Mouse (Mus musculus) limb, embryonic 15.5 days (tissue): ENCODE measurements around the gene Rfk. TPM values are rescaled to one million over a fixed set of nuclear protein-coding genes. Genes with fewer than 3 reads are reported as not detected.

Experiments used
- ATAC-seq: fragments of 200-750 bp; cut with Nextera tagmentation; 2 replicates; pipeline ENCODE4 v1.8.0; 2017; ENCODE audit warnings: low read depth, moderate TSS enrichment; ENCODE audit not compliant: insufficient number of reproducible peaks, low FRiP score, low TSS enrichment
- H3K27ac ChIP-seq: fragments of 300-500 bp; sonication (generic); 2 replicates; pipeline ENCODE4 v1.5.1; 2015; ENCODE audit warnings: moderate library complexity, mild to moderate bottlenecking, inconsistent platforms
- H3K27me3 ChIP-seq: fragments of 300-500 bp; sonication (generic); 2 replicates; pipeline ENCODE4 v1.6.1; 2015; ENCODE audit warnings: inconsistent platforms
- H3K36me3 ChIP-seq: fragments of 300-500 bp; sonication (generic); 2 replicates; pipeline ENCODE4 v1.6.1; 2015; ENCODE audit warnings: inconsistent platforms
- H3K4me1 ChIP-seq: fragments of 300-500 bp; sonication (generic); 2 replicates; pipeline ENCODE4 v1.6.1; 2015; ENCODE audit warnings: inconsistent platforms
- H3K4me2 ChIP-seq: fragments of 300-500 bp; sonication (generic); 2 replicates; pipeline ENCODE4 v1.6.1; 2015; ENCODE audit warnings: mild to moderate bottlenecking, inconsistent platforms
- H3K4me3 ChIP-seq: fragments of 300-500 bp; sonication (generic); 2 replicates; pipeline ENCODE4 v1.5.1; 2015; ENCODE audit warnings: mild to moderate bottlenecking, inconsistent platforms
- H3K9ac ChIP-seq: fragments of 300-500 bp; sonication (generic); 2 replicates; pipeline ENCODE4 v1.6.1; 2015; ENCODE audit warnings: inconsistent platforms
- H3K9me3 ChIP-seq: fragments of 300-500 bp; sonication (generic); 2 replicates; pipeline ENCODE4 v1.6.1; 2016; ENCODE audit warnings: inconsistent platforms
- WGBS: fragments of 180-500 bp; shearing (Covaris S2); methylation state at CpG from one replicate; pipeline ENCODE4 v1.1.7; 2015; 5-methylcytosine and 5-hydroxymethylcytosine counted together
- polyA plus RNA-seq: library from polyadenylated mRNA; unstranded; fragments of >200 nt; fragmentation: Nextera tagmentation; extraction: Ambion mirVana; gene quantifications from 2 replicates; pipeline ENCODE4 v1.2.1, GENCODE M21; 2015

Rfk gene
- polyA plus RNA-seq, 1 experiment from 2014 or later, result 53.7 TPM

DNA sequence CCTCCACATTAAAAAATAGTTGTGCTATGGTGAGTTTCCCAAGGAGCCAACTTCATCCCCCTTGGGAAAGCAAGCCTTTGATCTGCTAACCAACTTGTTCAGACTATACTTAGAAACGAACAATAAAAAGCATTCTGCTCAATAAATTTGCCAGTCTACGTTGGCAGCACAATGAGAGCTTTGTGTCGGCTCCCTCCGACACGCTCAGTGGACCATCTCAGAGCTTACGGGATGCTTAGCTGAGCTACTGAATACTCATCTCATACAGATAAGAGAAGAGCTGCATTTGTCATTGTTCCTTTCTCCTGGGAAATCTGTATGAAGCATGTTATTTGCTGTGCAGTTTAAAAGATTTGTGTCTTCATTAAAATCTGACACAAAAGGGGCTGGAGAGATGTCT lies 7.4 kb upstream of the Rfk start:
- ATAC-seq, result no peak
- Histone ChIP-seq H3K4me1 (no peaks in the 10 kb centered on the region), H3K27ac (no peak overlapping the region), H3K9ac (no peak overlapping the region), H3K9me3 (no peaks in the 10 kb centered on the region), H3K27me3 (no peaks in the 10 kb centered on the region), H3K4me2 (no peak overlapping the region), H3K36me3 (no peaks in the 10 kb centered on the region), H3K4me3 (no peak overlapping the region)
- 57% methylated on average over 6 of the region's 6 CpGs for WGBS

DNA sequence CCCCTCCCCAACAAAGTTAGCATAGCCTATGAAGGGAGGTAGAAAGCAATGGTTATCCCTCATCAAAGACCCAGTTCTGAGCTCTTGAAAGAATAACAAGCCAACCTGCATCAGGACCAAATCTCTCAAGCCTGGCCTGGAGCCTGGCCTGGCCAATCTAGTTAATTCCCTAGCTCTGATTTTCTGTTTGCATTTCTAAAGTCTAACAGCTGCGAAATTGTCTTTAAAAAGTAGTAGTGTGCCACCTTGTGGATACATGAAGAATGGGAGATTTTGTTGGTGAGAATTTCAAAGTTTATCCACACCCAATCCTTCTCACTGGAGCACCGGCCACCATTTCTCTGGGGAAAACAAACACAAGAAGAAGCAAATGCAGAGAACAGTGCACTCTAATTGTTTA lies 5.4 kb upstream of the Rfk start:
- H3K4me3 ChIP-seq, result no peak overlapping the region
- no peaks in the 10 kb centered on the region for H3K36me3 ChIP-seq
- H3K9me3 ChIP-seq, result no peaks in the 10 kb centered on the region
- H3K4me2 ChIP-seq, result no peak overlapping the region
- no peak overlapping the region for H3K27ac ChIP-seq
- no peak for ATAC-seq
- no peak overlapping the region for H3K9ac ChIP-seq
- WGBS, result 15% methylated on average over 2 of the region's 2 CpGs
- no peaks in the 10 kb centered on the region for H3K27me3 ChIP-seq
- H3K4me1 ChIP-seq, result no peaks in the 10 kb centered on the region

DNA sequence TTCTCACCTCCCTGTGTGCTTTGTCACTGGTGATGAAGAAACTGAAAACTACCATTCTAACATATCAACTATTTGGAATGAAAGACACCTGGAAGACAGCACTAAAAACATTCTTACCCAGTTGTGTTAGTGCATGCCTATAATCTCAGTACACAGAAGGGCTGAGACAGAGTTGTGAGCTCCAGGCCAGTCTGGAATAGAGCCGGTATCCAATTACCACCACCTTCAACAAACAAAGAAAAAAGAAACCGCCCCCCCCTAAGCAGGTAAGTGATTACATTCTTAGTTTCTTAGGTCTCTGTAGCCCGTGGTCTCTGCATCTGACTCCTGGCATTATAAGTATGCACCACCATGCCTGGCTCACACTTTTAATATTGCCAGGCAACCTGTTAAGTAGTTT lies 977 bp upstream of the Rfk start:
- no peaks in the 10 kb centered on the region for H3K9me3 ChIP-seq
- H3K36me3 ChIP-seq, result peaks cover 13% of the 10 kb centered on the region
- no peak overlapping the region for H3K27ac ChIP-seq
- H3K4me2 ChIP-seq, result peak overlapping the region; percentile 55
- 0 out of 2 replicates have a peak overlapping the region, but pooled peaks have one; percentile 90 for H3K4me3 ChIP-seq
- H3K9ac ChIP-seq, result no peak overlapping the region
- WGBS, result 7% methylated on average over 3 of the region's 3 CpGs
- H3K4me1 ChIP-seq, result peaks cover 3% of the 10 kb centered on the region; the same call in 1 of the 2 replicates
- ATAC-seq, result no peak
- no peaks in the 10 kb centered on the region for H3K27me3 ChIP-seq

DNA sequence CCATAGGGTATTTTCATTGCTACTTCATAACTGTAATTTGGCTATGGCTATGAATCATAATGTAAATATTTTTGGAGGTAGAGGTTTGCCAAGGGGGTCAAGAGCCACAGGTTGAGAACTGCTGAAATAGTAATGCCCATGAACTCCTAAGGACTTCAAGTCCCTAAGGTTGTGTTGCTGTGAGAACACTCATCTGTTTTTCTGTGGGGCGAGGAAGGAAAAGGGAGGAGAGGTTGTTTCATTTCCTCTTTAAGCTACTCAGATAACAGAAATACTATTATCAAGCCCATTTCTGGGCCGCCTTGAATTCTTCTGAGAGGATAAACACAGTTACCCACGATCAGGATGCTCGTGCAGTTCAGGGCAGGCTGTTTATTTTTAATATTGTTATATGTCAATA lies 3.0 kb downstream of the Rfk start:
- Histone ChIP-seq H3K27ac (no peak overlapping the region), H3K9ac (no peak overlapping the region)
- 86% methylated on average over 4 of the region's 4 CpGs for WGBS

DNA sequence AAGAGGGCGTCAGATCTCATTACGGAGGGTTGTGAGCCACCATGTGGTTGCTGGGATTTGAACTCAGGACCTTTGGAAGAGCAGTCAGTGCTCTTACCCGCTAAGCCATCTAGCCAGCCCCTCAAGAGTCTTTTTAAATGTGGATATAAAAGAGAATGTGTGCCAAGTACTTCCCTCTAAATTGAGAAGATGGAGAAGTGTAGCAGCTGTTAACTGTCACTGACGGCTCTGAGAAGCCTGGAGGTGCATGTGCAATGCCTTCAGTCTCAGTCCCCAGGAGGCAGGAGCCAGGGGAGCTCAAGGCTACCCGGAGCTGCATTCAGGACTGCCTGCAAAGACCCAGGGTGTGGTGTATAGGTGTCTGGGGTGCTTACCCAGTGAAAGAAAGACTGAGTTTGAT lies 4.1 kb downstream of the Rfk start:
- no peak overlapping the region for H3K9ac ChIP-seq
- no peak overlapping the region for H3K27ac ChIP-seq
- no peaks in the 10 kb centered on the region for H3K9me3 ChIP-seq
- ATAC-seq, result no peak
- no peak overlapping the region for H3K4me2 ChIP-seq
- H3K27me3 ChIP-seq, result no peaks in the 10 kb centered on the region
- H3K36me3 ChIP-seq, result peaks cover 36% of the 10 kb centered on the region
- no peak overlapping the region for H3K4me3 ChIP-seq
- H3K4me1 ChIP-seq, result peaks cover 3% of the 10 kb centered on the region; the same call in 1 of the 2 replicates
- WGBS, result 80% methylated on average over 5 of the region's 5 CpGs

More for the DNA sequence above, 3.0 kb downstream of the Rfk start:
- Histone ChIP-seq H3K4me3 (no peak overlapping the region), H3K9me3 (no peaks in the 10 kb centered on the region), H3K4me1 (peaks cover 3% of the 10 kb centered on the region; the same call in 1 of the 2 replicates), H3K36me3 (peaks cover 36% of the 10 kb centered on the region), H3K27me3 (no peaks in the 10 kb centered on the region), H3K4me2 (no peak overlapping the region)
- no peak for ATAC-seq

DNA sequence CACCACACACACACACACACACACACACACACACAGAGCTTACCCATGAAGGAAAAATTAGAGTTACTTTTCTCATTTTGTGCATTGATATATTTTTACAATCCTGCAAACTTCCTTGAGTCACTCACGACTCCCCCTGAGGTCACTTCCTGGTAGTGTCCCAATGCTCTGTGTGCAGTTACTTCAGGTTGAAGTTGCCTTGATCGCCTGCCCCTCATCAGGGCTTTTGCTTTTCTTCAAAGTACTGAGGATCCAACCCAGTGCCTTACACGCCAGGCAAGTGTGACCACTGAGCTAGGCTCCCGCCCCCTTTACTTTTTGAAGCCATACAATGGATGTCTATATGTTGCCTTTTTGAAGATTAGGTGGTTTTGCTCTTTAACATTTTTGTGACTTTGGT lies 6.1 kb downstream of the Rfk start:
- H3K4me2 ChIP-seq, result no peak overlapping the region
- no peak for ATAC-seq
- no peak overlapping the region for H3K4me3 ChIP-seq
- no peak overlapping the region for H3K27ac ChIP-seq
- peaks cover 36% of the 10 kb centered on the region for H3K36me3 ChIP-seq
- H3K9ac ChIP-seq, result no peak overlapping the region
- WGBS, result 92% methylated on average over 4 of the region's 4 CpGs
- no peaks in the 10 kb centered on the region for H3K9me3 ChIP-seq
- no peaks in the 10 kb centered on the region for H3K27me3 ChIP-seq
- 0 out of 2 replicates have a peak, but pooled peaks cover 3% of the 10 kb centered on the region for H3K4me1 ChIP-seq

DNA sequence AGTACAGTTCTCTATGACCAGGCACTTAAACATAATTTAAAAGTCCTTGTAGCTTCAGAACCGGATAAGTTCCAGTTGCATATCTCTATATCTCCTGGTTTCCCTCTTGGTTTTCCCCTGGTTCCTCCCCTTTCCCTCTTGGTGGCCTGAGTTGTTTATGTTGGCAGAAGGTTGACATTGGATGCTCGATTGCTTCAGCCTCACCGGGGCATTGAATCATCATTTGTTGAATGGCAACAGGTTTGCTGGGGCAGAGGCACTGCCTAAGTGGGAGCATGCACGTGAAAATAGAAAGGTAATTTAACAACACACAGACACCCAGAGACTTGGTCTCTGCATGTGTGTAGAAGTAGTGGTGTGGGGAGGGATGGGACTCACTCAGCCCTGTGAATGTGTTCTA lies 6.7 kb downstream of the Rfk start:
- Histone ChIP-seq H3K9me3 (no peaks in the 10 kb centered on the region), H3K4me1 (no peaks in the 10 kb centered on the region), H3K9ac (no peak overlapping the region), H3K4me3 (no peak overlapping the region), H3K27ac (no peak overlapping the region), H3K27me3 (no peaks in the 10 kb centered on the region), H3K4me2 (no peak overlapping the region), H3K36me3 (peaks cover 36% of the 10 kb centered on the region)
- ATAC-seq, result no peak
- WGBS, result 82% methylated on average over 4 of the region's 4 CpGs

DNA sequence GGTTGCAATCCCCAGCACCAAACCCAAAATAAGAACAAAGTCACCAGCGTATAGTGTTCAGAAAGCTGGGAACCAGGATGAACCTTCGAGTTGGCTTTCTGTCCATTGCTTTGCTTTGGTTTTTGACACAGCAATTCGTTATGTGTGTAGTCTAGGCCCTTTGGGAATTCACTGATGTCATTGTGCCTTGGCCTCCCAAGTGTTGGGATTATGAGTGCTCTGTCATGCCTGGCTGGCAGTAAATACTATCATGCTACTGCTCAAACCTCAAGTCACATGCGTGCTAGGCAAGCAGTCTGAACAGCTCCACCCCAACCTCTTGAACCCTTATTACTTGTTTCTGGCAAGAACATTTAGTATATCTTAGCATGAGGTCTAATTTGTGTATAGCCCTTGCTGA lies 9.3 kb downstream of the Rfk start:
- Histone ChIP-seq H3K9ac (no peak overlapping the region), H3K4me1 (no peaks in the 10 kb centered on the region), H3K27me3 (no peaks in the 10 kb centered on the region), H3K4me3 (no peak overlapping the region), H3K36me3 (peaks cover 20% of the 10 kb centered on the region), H3K4me2 (no peak overlapping the region), H3K9me3 (no peaks in the 10 kb centered on the region), H3K27ac (no peak overlapping the region)
- no peak for ATAC-seq
- 87% methylated on average over 4 of the region's 4 CpGs for WGBS

DNA sequence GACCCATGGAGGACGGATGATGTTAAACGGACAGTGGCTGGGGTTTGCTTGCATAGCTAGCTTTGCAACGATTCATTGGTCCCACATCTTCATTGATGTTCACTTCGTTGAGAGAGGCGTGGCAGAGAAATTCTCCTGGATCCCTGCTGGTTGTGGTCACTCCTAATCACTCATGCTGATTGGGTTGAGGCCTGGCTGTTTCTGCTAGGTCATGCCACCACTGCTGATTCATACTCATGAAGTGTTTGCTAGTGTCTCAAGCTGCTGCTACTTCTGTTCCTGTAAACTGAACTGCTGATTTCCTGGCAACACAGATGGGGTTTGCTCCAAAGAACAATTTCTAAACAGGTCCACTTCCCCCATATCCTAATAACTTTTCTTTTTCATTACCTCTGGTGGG lies 13.0 kb downstream of the Rfk start:
- no peaks in the 10 kb centered on the region for H3K27me3 ChIP-seq
- no peak overlapping the region for H3K9ac ChIP-seq
- 89% methylated on average over 5 of the region's 5 CpGs for whole genome bisulfite sequencing
- H3K36me3 ChIP-seq, result no peaks in the 10 kb centered on the region
- H3K4me2 ChIP-seq, result no peak overlapping the region
- H3K4me1 ChIP-seq, result no peaks in the 10 kb centered on the region
- H3K9me3 ChIP-seq, result no peaks in the 10 kb centered on the region
- no peak overlapping the region for H3K27ac ChIP-seq
- no peak for ATAC-seq
- H3K4me3 ChIP-seq, result no peak overlapping the region

DNA sequence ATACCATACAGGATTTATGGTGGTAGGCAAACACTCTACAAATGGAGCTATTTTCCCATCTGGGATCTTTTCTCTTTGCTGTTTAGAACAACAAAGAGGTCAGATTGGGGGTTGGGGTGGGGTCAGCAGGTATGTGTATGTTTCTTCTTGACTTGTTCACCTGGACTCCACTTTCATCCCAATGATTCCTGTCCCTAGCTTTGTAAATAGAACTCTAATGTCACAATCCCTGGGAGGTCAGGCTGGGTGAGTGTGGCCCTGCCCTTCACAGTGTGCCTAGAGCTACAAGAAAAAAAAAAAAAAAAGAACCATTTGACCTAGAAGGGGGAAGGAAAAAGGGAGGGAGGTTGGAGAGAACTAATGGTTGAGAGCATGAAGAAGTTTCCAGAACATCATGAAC lies 14.7 kb downstream of the Rfk start:
- H3K36me3 ChIP-seq, result no peaks in the 10 kb centered on the region
- no peaks in the 10 kb centered on the region for H3K9me3 ChIP-seq
- H3K4me1 ChIP-seq, result no peaks in the 10 kb centered on the region
- no peak overlapping the region for H3K27ac ChIP-seq
- no peak overlapping the region for H3K9ac ChIP-seq
- ATAC-seq, result no peak
- no peak overlapping the region for H3K4me2 ChIP-seq
- no peak overlapping the region for H3K4me3 ChIP-seq
- H3K27me3 ChIP-seq, result no peaks in the 10 kb centered on the region

DNA sequence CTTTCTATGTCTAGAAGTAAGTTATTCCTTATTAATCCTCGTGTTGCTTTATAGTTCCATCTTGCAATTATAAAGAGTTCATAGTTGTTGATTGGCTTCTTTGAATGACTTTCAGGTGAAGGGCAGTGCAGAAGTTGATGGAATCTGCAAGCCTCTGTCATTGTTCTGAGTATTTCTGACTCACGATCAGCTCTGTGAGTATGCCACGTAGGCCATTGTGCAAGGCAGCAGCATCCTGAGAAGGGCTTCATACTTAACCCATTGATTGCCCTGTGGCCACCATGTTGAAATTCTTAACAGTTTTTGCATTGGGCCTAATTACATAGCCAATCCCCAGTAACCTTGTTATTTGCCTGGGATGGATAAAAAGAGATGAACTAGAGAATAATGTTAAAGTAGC lies 15.5 kb downstream of the Rfk start:
- no peaks in the 10 kb centered on the region for H3K36me3 ChIP-seq
- H3K4me3 ChIP-seq, result no peak overlapping the region
- ATAC-seq, result no peak
- H3K27me3 ChIP-seq, result no peaks in the 10 kb centered on the region
- H3K27ac ChIP-seq, result no peak overlapping the region
- no peak overlapping the region for H3K4me2 ChIP-seq
- WGBS, result 69% methylated on average over 3 of the region's 3 CpGs
- H3K4me1 ChIP-seq, result no peaks in the 10 kb centered on the region
- no peak overlapping the region for H3K9ac ChIP-seq
- no peaks in the 10 kb centered on the region for H3K9me3 ChIP-seq

DNA sequence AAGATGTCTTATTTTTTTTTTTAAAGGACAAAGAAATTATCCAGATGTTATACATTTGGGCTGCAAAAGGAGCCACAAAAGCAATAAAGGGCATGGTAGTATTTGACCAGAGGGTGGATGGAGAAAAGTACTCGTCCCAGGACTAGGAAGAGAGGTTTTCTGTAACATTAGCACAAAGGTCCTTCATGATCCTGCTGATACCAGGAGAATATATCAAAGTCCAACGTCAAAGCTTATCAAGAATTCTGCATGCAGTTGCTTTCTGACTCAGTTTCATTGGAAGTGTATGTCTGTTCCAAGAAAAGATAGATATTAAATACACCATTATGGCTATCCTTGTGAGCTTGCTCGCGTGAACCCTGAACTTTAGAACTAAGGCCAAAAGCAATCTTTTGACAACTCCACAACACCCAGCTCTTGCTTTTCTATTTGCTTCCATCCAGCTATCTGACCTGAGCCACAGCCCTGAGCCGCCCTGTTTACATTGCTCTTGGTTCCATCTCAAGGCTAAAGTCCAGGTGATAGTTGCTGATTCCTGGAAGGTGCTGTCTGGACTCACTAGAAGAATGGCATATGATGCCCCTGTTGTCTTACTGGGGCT lies 16.7 kb downstream of the Rfk start:
- no peak for ATAC-seq
- H3K4me1 ChIP-seq, result no peaks in the 10 kb centered on the region
- 85% methylated on average over 5 of the region's 5 CpGs for WGBS

DNA sequence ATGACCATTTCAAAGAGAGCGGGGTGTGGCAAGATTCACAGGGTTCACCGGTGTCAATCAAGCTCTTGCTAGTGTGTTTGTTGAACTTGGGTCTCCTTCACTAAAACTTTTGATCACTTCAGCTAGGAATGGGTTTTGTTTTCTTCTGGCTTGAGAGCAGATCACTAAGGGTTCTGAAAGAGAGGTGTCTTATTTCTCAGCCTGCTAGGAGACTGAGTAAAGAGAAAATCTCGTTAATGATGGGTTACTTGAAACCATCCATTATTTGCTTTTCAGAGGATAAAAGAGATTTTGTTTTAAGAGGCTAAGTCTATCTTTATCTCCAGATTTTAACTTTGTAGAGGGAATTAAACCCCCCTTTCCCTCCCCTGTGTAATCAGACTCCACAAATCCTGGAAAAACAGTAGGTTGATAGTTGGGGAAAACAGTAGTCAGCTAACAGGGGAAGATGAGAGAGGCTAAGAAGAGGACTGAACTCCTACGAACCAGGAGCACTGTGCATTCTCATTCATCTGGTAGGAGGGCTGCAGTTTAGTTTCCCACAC lies 19.1 kb downstream of the Rfk start:
- no peaks in the 10 kb centered on the region for H3K27me3 ChIP-seq
- H3K36me3 ChIP-seq, result no peaks in the 10 kb centered on the region
- H3K9me3 ChIP-seq, result no peaks in the 10 kb centered on the region
- H3K27ac ChIP-seq, result no peak overlapping the region
- H3K9ac ChIP-seq, result no peak overlapping the region
- H3K4me3 ChIP-seq, result no peak overlapping the region
- no peaks in the 10 kb centered on the region for H3K4me1 ChIP-seq
- no peak for ATAC-seq
- WGBS, result 59% methylated on average over 4 of the region's 4 CpGs
- no peak overlapping the region for H3K4me2 ChIP-seq

More for the DNA sequence above, 16.7 kb downstream of the Rfk start:
- H3K9me3 ChIP-seq, result no peaks in the 10 kb centered on the region
- no peak overlapping the region for H3K9ac ChIP-seq
- H3K27ac ChIP-seq, result no peak overlapping the region
- no peak overlapping the region for H3K4me3 ChIP-seq
- H3K4me2 ChIP-seq, result no peak overlapping the region
- no peaks in the 10 kb centered on the region for H3K27me3 ChIP-seq
- no peaks in the 10 kb centered on the region for H3K36me3 ChIP-seq
